Mouse (Mus musculus) liver, embryonic 11.5 days (tissue): ENCODE data around the gene Gm3239. TPM values are rescaled to one million over a fixed set of nuclear protein-coding genes. Genes with fewer than 3 reads are reported as not detected.
"Not testable (repeated sequence)": the region's sequence is repeated elsewhere in the genome, so short reads cannot be mapped to it uniquely, and the experiment has no call there.

Experiments used
- ATAC-seq: fragments of 200-750 bp; cut with Nextera tagmentation; replicated peaks from 2 replicates; pipeline ENCODE4 v1.8.0; 2017; ENCODE audit warnings: moderate number of reproducible peaks, mild to moderate bottlenecking, moderate TSS enrichment, moderate library complexity; ENCODE audit not compliant: low FRiP score
- DNase-seq: peaks from one replicate; pipeline ENCODE4 v3.0.0-alpha.2; 2017; ENCODE audit warnings: low spot score
- H3K27ac ChIP-seq: fragments of 300-500 bp; sonication (generic); 2 replicates; pipeline ENCODE4 v1.5.1; 2014; ENCODE audit warnings: mild to moderate bottlenecking, low read depth, low read length, control low read depth
- H3K27me3 ChIP-seq: fragments of 300-500 bp; sonication (generic); replicated peaks from 2 replicates; pipeline ENCODE4 v1.6.1; 2014; ENCODE audit warnings: low read length, mixed read lengths; ENCODE audit not compliant: control insufficient read depth, insufficient read depth
- H3K36me3 ChIP-seq: fragments of 300-500 bp; sonication (generic); 2 replicates; pipeline ENCODE4 v1.6.1; 2014; ENCODE audit warnings: mild to moderate bottlenecking, low read length, moderate library complexity, mixed read lengths; ENCODE audit not compliant: control insufficient read depth, insufficient read depth
- H3K4me1 ChIP-seq: fragments of 300-500 bp; sonication (generic); replicated peaks from 2 replicates; pipeline ENCODE4 v1.6.1; 2014; ENCODE audit warnings: low read length, mixed read lengths; ENCODE audit not compliant: control insufficient read depth, insufficient read depth
- H3K4me2 ChIP-seq: fragments of 300-500 bp; sonication (generic); 2 replicates; pipeline ENCODE4 v1.6.1; 2014; ENCODE audit warnings: mild to moderate bottlenecking, control low read depth, moderate library complexity
- H3K4me3 ChIP-seq: fragments of 300-500 bp; sonication (generic); 2 replicates; pipeline ENCODE4 v1.5.1; 2014; ENCODE audit warnings: low read depth, low read length, control low read depth
- H3K9ac ChIP-seq: fragments of 300-500 bp; sonication (generic); 2 replicates; pipeline ENCODE4 v1.6.1; 2014; ENCODE audit warnings: low read depth, low read length, control low read depth
- H3K9me3 ChIP-seq: fragments of 300-500 bp; sonication (generic); 2 replicates; pipeline ENCODE4 v1.6.1; 2016; ENCODE audit warnings: low read length, inconsistent platforms, mixed read lengths; ENCODE audit not compliant: control insufficient read depth
- WGBS: fragments of 180-500 bp; shearing (Covaris S2); extraction: QIAGEN DNeasy Blood & Tissue Kit; methylation state at CpG from one replicate; pipeline ENCODE4 v1.1.7; 2014; 5-methylcytosine and 5-hydroxymethylcytosine counted together
- polyA plus RNA-seq: library from polyadenylated mRNA; unstranded; fragments of >200 nt; fragmentation: Nextera tagmentation; extraction: Ambion mirVana; gene quantifications from 2 replicates; pipeline ENCODE4 v1.2.1, GENCODE M21; 2014

The Gm3239 gene
- not detected in 2 replicates for polyA plus RNA-seq

DNA sequence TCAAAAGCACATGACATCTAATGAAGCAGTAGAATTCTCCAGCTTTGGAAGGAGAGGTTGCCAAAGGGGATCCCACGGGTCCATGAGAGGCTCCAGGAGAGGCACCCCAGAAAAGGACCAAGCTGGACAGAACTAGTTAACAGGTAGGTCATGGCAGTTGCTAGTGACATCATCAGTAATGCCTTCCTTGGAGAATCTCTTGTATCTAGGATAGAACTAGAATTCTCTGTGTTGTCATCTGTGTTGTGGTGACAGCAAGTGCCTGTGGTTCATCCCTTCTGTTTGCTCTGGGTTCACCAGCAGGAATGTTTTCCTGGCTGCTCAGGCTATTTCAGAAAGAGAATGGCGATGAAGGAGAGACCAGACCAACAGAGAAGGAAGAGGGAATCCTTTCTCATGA lies at the start of gene Gm3239:
TSS of gene Gm3239 (plus strand) at position 301 of the 400 bp plus-strand sequence.
- H3K4me1 ChIP-seq, H3K27ac ChIP-seq, H3K36me3 ChIP-seq, H3K4me2 ChIP-seq, ATAC-seq, H3K4me3 ChIP-seq, H3K9me3 ChIP-seq, H3K9ac ChIP-seq, H3K27me3 ChIP-seq, DNase-seq: not testable (repeated sequence)
- no CpG with 5 or more reads among the region's 2 CpGs for WGBS

DNA sequence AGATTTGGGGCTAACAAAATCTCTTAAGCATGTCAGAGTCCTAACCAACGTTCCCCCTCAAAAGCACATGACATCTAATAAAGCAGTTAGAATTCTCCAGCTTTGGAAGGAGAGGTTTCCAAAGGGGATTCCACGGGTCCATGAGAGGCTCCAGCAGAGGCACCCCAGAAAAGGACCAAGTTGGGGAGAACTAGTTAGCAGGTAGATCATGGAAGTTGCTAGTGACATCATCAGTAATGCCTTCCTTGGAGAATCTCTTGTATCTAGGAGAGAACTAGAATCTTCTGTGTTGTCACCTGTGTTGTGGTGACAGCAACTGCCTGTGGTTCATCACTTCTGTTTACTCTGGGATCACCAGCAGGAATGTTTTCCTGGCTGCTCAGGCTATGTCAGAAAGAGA lies 31.9 kb upstream of the Gm3239 start, which contains the start of gene Gm8159:
TSS of gene Gm8159 (plus strand) at position 301 of the 400 bp plus-strand sequence.
- not testable (repeated sequence) for H3K9me3 ChIP-seq, H3K9ac ChIP-seq, DNase-seq, H3K4me3 ChIP-seq, ATAC-seq, H3K4me2 ChIP-seq, H3K4me1 ChIP-seq, H3K27me3 ChIP-seq, H3K36me3 ChIP-seq, H3K27ac ChIP-seq
- no CpG with 5 or more reads among the region's 2 CpGs for WGBS

DNA sequence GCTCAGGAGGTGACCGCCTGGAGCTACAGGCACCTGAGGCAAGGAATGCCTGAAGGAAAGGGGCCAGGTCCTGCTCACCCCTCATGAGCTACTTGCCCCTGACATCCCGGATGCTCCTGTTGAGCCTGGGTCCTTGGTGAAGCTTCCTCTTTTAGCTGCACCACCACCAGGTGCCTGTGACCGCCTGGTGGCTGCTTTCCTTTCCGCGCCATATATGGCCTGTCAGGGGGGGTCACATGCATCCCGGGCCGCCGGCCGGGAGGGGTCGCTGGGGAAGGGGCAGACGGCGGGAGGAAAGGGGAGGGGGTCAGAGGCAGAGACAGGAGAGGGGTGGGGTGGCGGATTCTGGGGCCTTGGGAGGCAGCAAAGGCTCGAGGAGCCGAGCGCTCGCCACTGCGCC lies 14.7 kb upstream of the Gm3239 start:
- not testable (repeated sequence) for H3K9me3 ChIP-seq, ATAC-seq, H3K4me1 ChIP-seq, H3K27me3 ChIP-seq, H3K4me3 ChIP-seq, H3K36me3 ChIP-seq, H3K4me2 ChIP-seq, H3K9ac ChIP-seq, H3K27ac ChIP-seq
- DNase-seq = peak; percentile 8
- WGBS = 1% methylated on average over 15 of the region's 18 CpGs

DNA sequence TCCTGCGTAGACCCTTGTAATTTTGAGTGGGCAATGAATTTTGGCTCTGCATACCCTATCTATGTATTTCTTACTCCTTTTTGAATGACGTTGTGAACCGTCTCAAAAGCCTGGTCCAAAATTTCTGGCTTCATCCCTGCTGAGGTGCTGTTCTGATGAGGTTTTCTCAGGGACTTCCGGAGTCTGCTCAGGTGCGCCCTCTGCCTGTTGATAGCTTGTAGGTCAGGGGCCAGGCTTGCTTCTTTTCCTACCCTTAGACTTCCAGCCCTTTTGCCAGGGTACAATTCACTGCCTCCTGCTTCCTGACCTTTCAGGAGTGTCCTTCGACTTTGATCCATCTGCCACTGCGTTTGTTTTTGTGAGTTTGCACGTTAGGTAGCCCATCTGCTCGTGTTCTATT lies 13.7 kb upstream of the Gm3239 start:
- H3K9ac ChIP-seq, H3K27me3 ChIP-seq, DNase-seq, H3K27ac ChIP-seq, H3K9me3 ChIP-seq, H3K4me3 ChIP-seq, H3K36me3 ChIP-seq, H3K4me2 ChIP-seq, H3K4me1 ChIP-seq, ATAC-seq: not testable (repeated sequence)
- WGBS = 2% methylated on average over 3 of the region's 9 CpGs

DNA sequence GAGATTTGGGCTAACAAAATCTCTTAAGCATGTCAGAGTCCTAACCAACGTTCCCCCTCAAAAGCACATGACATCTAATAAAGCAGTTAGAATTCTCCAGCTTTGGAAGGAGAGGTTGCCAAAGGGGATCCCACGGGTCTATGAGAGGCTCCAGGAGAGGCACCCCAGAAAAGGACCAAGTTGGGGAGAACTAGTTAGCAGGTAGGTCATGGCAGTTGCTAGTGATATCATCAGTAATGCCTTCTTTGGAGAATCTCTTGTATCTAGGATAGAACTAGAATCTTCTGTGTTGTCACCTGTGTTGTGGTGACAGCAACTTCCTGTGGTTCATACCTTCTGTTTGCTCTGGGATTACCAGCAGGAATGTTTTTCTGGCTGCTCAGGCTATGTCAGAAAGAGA lies 44.9 kb downstream of the Gm3239 start, which contains the start of gene Gm7876:
TSS of gene Gm7876 (plus strand) at position 301 of the 400 bp plus-strand sequence.
- not testable (repeated sequence) for H3K9ac ChIP-seq, H3K9me3 ChIP-seq, ATAC-seq, H3K27me3 ChIP-seq, H3K4me1 ChIP-seq, H3K36me3 ChIP-seq, H3K27ac ChIP-seq, H3K4me3 ChIP-seq, DNase-seq, H3K4me2 ChIP-seq
- 52% methylated on average over 1 of the region's 2 CpGs for WGBS

Other genes starting within 250 kb of the Gm3239 start
- not detected in 2 replicates for gene Gm3164, start 248.7 kb upstream of the Gm3239 start, polyA plus RNA-seq
- gene Gm3173, start 233.2 kb upstream of the Gm3239 start, polyA plus RNA-seq = not detected in 2 replicates
- not detected in 2 replicates for gene Gm3182, start 182.4 kb upstream of the Gm3239 start, polyA plus RNA-seq
- not detected in 2 replicates for gene Gm3047, start 108.8 kb upstream of the Gm3239 start, polyA plus RNA-seq
- gene Gm8159, start 31.8 kb upstream of the Gm3239 start, polyA plus RNA-seq = not detected in 2 replicates
- not detected in 2 replicates for gene Gm7876, start 45.0 kb downstream of the Gm3239 start, polyA plus RNA-seq
- not detected in 2 replicates for gene Gm3252, start 62.6 kb downstream of the Gm3239 start, polyA plus RNA-seq
- not detected in 2 replicates for gene Gm9602, start 112.1 kb downstream of the Gm3239 start, polyA plus RNA-seq
- not detected in 2 replicates for gene Gm3269, start 173.9 kb downstream of the Gm3239 start, polyA plus RNA-seq
- 0.23 TPM in 1 of 2 replicates, not detected in the other for gene Gm3264, start 191.4 kb downstream of the Gm3239 start, polyA plus RNA-seq
- gene Gm3278, start 228.2 kb downstream of the Gm3239 start, polyA plus RNA-seq = not detected in 2 replicates